Mouse (Mus musculus) kidney, embryonic 15.5 days (tissue): Measurements from ENCODE around the gene Atp5e. TPM values are rescaled to one million over a fixed set of nuclear protein-coding genes. Genes with fewer than 3 reads are reported as not detected.
A peak's percentile ranks its signal among the peaks of the same experiment; 100 is the strongest.

ENCODE experiments used
- ATAC-seq: fragments of 200-750 bp; cut with Nextera tagmentation; replicated peaks from 2 replicates; pipeline ENCODE4 v1.8.0; 2017; ENCODE audit warnings: moderate TSS enrichment; ENCODE audit not compliant: low FRiP score
- H3K27ac ChIP-seq: fragments of 300-500 bp; sonication (generic); 2 replicates; pipeline ENCODE4 v1.5.1; 2015; ENCODE audit warnings: mild to moderate bottlenecking, inconsistent platforms
- H3K27me3 ChIP-seq: fragments of 300-500 bp; sonication (generic); 2 replicates; pipeline ENCODE4 v1.6.1; 2015; ENCODE audit warnings: inconsistent platforms
- H3K36me3 ChIP-seq: fragments of 300-500 bp; sonication (generic); 2 replicates; pipeline ENCODE4 v1.6.1; 2015; ENCODE audit warnings: inconsistent platforms
- H3K4me1 ChIP-seq: fragments of 300-500 bp; sonication (generic); 2 replicates; pipeline ENCODE4 v1.6.1; 2015; ENCODE audit warnings: inconsistent platforms
- H3K4me2 ChIP-seq: fragments of 300-500 bp; sonication (generic); 2 replicates; pipeline ENCODE4 v1.6.1; 2015; ENCODE audit warnings: moderate library complexity, mild to moderate bottlenecking, inconsistent platforms
- H3K4me3 ChIP-seq: fragments of 300-500 bp; sonication (generic); replicated peaks from 2 replicates; pipeline ENCODE4 v1.5.1; 2015; ENCODE audit warnings: mild to moderate bottlenecking, inconsistent platforms
- H3K9ac ChIP-seq: fragments of 300-500 bp; sonication (generic); 2 replicates; pipeline ENCODE4 v1.6.1; 2015; ENCODE audit warnings: mild to moderate bottlenecking, inconsistent platforms
- H3K9me3 ChIP-seq: fragments of 300-500 bp; sonication (generic); replicated peaks from 2 replicates; pipeline ENCODE4 v1.6.1; 2016; ENCODE audit warnings: inconsistent platforms
- WGBS: fragments of 180-500 bp; shearing (Covaris S2); methylation state at CpG from one replicate; pipeline ENCODE4 v1.1.7; 2015; ENCODE audit warnings: mixed read lengths; 5-methylcytosine and 5-hydroxymethylcytosine counted together
- polyA plus RNA-seq: library from polyadenylated mRNA; unstranded; fragments of >200 nt; fragmentation: Nextera tagmentation; extraction: Ambion mirVana; gene quantifications from 2 replicates; pipeline ENCODE4 v1.2.1, GENCODE M21; 2015

Atp5e gene
- polyA plus RNA-seq, 1 experiment from 2014 or later = 854 TPM

DNA sequence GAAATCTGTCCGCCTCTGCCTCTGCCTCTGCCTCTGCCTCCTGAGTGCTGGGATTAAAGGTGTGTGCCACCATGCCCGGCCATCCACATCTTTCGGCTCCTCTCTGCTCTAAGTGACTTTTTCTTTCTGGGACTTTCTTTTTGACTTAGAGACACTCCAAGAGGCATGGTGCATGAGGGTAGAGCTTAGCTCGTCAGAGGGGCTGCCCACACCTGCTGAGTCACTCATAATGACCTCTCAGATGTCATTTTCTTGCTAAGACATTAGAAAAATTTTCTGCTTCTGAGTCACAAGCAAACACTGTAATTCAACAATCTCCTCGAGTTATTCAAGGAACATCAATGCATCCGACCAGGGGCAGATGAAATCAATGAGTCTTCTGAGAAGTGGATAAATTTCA lies 18.9 kb downstream of the Atp5e start:
- WGBS = 83% methylated on average over 6 of the region's 6 CpGs
- no peak for ATAC-seq
- Histone ChIP-seq H3K27me3 (no peaks in the 10 kb centered on the region), H3K9me3 (no peaks in the 10 kb centered on the region), H3K4me3 (no peak overlapping the region), H3K36me3 (no peaks in the 10 kb centered on the region), H3K4me2 (no peak overlapping the region), H3K9ac (no peak overlapping the region), H3K27ac (no peak overlapping the region), H3K4me1 (peaks cover 17% of the 10 kb centered on the region)

DNA sequence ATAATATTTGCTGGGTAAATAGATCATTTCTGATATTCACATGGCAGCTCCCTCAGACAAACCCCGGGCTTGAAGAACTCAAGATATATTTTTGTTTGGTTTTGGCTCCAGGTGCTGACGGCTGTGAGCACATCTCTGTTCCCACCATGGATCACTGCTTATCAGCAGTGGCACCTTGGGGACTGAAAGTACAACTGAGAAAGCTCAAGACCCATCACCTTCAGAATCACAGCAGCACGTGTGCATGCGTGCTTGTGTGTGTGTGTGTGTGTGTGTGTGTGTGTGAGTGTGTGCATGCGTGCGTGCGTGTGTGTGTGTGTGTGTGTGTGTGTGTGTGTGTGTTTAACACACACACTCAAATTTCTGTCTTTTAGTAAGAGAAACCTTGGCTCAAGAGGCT lies 19.5 kb downstream of the Atp5e start:
- H3K27me3 ChIP-seq = no peaks in the 10 kb centered on the region
- H3K4me3 ChIP-seq = no peak overlapping the region
- H3K9me3 ChIP-seq = no peaks in the 10 kb centered on the region
- H3K36me3 ChIP-seq = no peaks in the 10 kb centered on the region
- no peak overlapping the region for H3K4me2 ChIP-seq
- ATAC-seq = no peak
- 87% methylated on average over 7 of the region's 7 CpGs for WGBS
- H3K9ac ChIP-seq = no peak overlapping the region
- H3K27ac ChIP-seq = no peak overlapping the region
- H3K4me1 ChIP-seq = peaks cover 19% of the 10 kb centered on the region

DNA sequence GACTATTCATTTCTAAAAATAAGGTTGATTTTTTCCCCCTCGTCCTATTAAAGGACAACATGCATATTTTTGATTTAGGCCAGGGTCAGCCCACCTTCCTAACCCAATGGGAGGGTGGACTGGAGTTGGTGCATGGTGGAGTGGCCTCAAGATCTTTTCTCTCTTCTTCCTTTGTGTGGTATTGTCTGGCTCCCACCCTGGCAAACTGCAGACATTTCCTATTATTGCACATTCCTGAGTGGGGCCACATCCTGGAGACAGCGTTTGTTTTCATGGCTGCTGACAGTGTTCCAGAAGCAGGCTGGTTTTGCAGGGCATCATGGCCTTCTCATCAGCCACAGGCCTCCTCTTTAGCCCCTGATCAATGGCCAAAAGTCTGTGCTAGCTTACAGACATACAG lies 20.9 kb downstream of the Atp5e start:
- Histone ChIP-seq H3K27ac (no peak overlapping the region), H3K4me2 (no peak overlapping the region), H3K4me3 (no peak overlapping the region), H3K9me3 (no peaks in the 10 kb centered on the region), H3K9ac (no peak overlapping the region), H3K36me3 (no peaks in the 10 kb centered on the region), H3K4me1 (peaks cover 32% of the 10 kb centered on the region), H3K27me3 (no peaks in the 10 kb centered on the region)
- no peak for ATAC-seq
- WGBS = 59% methylated on average over 2 of the region's 2 CpGs

GRCm38 (mm10) chr2:174442460-174442859 lies 21.4 kb downstream of the Atp5e start:
- no peak overlapping the region for H3K27ac ChIP-seq
- 57% methylated on average over 9 of the region's 9 CpGs for WGBS

DNA sequence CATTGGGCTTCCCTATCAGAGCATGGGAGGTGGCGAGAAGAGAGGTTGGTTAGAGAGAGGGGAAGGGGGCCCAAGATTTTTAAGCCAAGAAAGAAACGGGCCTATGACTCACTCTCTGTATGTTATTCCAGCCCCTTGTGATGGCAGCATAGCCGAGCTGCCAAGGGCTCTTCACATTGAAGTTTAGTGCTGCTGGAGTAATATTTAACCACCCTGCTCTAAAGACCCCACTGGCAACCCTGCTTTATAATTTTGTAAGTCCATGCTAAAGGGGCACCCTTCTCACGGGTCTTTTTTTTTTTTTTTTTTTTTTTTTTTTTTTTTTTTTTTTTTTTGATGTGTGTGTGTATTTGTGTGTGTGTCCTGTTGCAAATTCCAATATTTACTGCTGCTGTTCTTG lies 22.0 kb downstream of the Atp5e start:
- no peak overlapping the region for H3K9ac ChIP-seq
- H3K9me3 ChIP-seq = no peaks in the 10 kb centered on the region
- no peak overlapping the region for H3K4me3 ChIP-seq
- no peaks in the 10 kb centered on the region for H3K27me3 ChIP-seq
- no peak for ATAC-seq
- 63% methylated on average over 4 of the region's 4 CpGs for WGBS
- no peak overlapping the region for H3K4me2 ChIP-seq
- H3K36me3 ChIP-seq = no peaks in the 10 kb centered on the region
- H3K27ac ChIP-seq = no peak overlapping the region
- H3K4me1 ChIP-seq = peaks cover 40% of the 10 kb centered on the region

More at GRCm38 (mm10) chr2:174442460-174442859, 21.4 kb downstream of the Atp5e start:
- Histone ChIP-seq H3K9me3 (no peaks in the 10 kb centered on the region), H3K36me3 (no peaks in the 10 kb centered on the region), H3K27me3 (no peaks in the 10 kb centered on the region), H3K4me2 (no peak overlapping the region), H3K4me3 (no peak overlapping the region), H3K9ac (no peak overlapping the region), H3K4me1 (peaks cover 38% of the 10 kb centered on the region)
- ATAC-seq = no peak

- WGBS = 85% methylated on average over 9 of the region's 9 CpGs
- H3K4me2 ChIP-seq = no peak overlapping the region
- no peaks in the 10 kb centered on the region for H3K9me3 ChIP-seq
- no peak overlapping the region for H3K9ac ChIP-seq
- no peak for ATAC-seq
- H3K27ac ChIP-seq = no peak overlapping the region
- H3K36me3 ChIP-seq = peaks cover 5% of the 10 kb centered on the region; the same call in 1 of the 2 replicates
- peaks cover 33% of the 10 kb centered on the region for H3K4me1 ChIP-seq
- H3K27me3 ChIP-seq = no peaks in the 10 kb centered on the region
- H3K4me3 ChIP-seq = no peak overlapping the region
Observed at GRCm38 (mm10) chr2:174439961-174440360, 23.9 kb downstream of the Atp5e start.

DNA sequence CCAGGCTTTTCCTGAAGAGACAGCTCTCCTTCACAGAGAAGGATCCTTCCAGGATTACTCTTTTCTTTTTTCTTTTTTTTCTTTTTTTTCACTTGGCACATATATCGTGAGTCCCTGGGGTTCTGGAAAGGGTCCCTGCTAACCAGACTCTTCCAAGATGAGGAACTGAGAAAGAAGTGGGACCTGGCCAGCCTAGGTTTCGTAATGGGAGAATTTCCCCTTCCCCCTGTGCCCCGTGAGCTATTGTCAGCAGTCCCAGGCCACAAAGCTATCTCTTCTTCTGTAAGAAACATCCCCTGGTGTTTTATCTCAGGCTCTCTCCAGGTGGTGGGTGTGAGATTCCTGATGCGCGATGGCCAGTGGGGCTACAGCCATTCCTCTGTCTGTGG lies 24.5 kb downstream of the Atp5e start:
- WGBS = 66% methylated on average over 5 of the region's 5 CpGs
- Histone ChIP-seq H3K9ac (no peak overlapping the region), H3K27me3 (no peaks in the 10 kb centered on the region), H3K4me3 (no peak overlapping the region), H3K36me3 (peaks cover 5% of the 10 kb centered on the region; the same call in 1 of the 2 replicates), H3K27ac (no peak overlapping the region), H3K9me3 (no peaks in the 10 kb centered on the region), H3K4me1 (peaks cover 33% of the 10 kb centered on the region), H3K4me2 (peak overlapping the region; percentile 83)
- no peak for ATAC-seq

DNA sequence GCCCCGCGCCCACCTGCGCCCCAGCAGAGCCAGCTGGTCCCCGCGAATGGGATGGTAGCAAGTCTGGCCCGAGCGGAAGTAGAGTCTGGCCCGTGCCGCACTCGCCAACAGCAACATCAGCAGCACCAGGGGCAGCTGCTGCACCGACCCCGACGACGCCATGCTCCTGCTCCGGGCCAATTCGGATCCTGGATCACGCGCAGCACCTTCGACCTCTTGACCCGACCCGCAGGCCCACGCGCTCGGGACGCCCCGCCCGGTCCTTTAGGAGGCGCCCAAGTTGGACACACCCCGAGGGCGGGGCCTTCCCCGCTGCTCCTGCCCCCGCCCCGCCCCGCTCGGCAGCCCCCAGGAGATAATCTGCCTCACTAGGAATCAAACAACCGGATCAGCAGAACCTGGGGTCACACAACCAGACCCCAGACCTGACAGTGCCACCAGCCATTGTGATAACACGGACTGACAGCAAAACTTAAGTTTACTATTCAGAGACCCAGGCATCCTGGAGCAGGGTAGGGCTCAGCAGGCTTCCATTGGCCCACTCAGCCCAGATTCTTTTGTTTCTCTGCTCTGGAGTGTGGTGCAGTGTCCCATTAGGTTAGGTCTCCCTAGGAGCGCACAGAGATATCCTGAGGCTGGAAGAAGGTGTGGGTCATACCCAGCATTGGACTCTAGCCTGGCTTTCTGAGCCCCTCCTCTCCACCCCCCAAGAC lies 25.0 kb downstream of the Atp5e start, which contains the start of gene Ctsz:
TSS of gene Ctsz (minus strand) at position 303 of the 713 bp plus-strand sequence.
- WGBS = under 1% methylated on average over 38 of the region's 38 CpGs
- peak; percentile 83 for ATAC-seq
- peak within 1 kb of the TSS; percentile 83 for H3K4me2 ChIP-seq
- H3K27me3 ChIP-seq = no peaks in the 10 kb centered on the region
- peak within 1 kb of the TSS; percentile 50 for H3K9ac ChIP-seq
- H3K4me1 ChIP-seq = peaks cover 33% of the 10 kb centered on the region
- H3K36me3 ChIP-seq = peaks cover 5% of the 10 kb centered on the region; the same call in 1 of the 2 replicates
- 0 out of 2 replicates have a peak within 1 kb of the TSS, but pooled peaks have one; percentile 13 for H3K27ac ChIP-seq
- H3K4me3 ChIP-seq = peak within 1 kb of the TSS; percentile 62
- H3K9me3 ChIP-seq = no peaks in the 10 kb centered on the region

- Histone ChIP-seq H3K4me1 (peaks cover 34% of the 10 kb centered on the region), H3K9me3 (no peaks in the 10 kb centered on the region), H3K4me3 (peak overlapping the region; percentile 62), H3K36me3 (peaks cover 5% of the 10 kb centered on the region; the same call in 1 of the 2 replicates), H3K9ac (peak overlapping the region; percentile 50), H3K27me3 (no peaks in the 10 kb centered on the region), H3K27ac (no peak overlapping the region), H3K4me2 (peak overlapping the region; percentile 83)
- 69% methylated on average over 11 of the region's 11 CpGs for WGBS
- no peak for ATAC-seq
Observed at GRCm38 (mm10) chr2:174438181-174438580, 25.7 kb downstream of the Atp5e start.

DNA sequence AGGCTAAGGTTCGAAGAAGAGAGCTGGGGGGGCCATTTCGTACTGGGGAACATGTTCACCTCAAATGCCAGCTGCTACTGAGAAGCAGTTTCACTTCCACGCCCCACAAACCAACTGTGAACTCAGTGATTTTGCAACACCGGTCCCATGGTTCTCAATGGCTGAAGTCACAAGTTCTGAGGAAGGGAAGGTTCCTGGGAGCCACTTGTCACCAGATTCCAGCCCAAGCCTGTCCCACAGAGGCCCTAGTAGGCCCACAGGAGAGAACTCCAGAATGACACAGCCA lies 26.3 kb downstream of the Atp5e start:
- no peak overlapping the region for H3K27ac ChIP-seq
- no peaks in the 10 kb centered on the region for H3K27me3 ChIP-seq
- peak overlapping the region; percentile 62; the same call in 1 of the 2 replicates for H3K4me3 ChIP-seq
- ATAC-seq = no peak
- WGBS = 95% methylated on average over 4 of the region's 4 CpGs
- peaks cover 8% of the 10 kb centered on the region; the same call in 1 of the 2 replicates for H3K36me3 ChIP-seq
- H3K4me2 ChIP-seq = peak overlapping the region; percentile 83
- no peak overlapping the region for H3K9ac ChIP-seq
- H3K4me1 ChIP-seq = peaks cover 30% of the 10 kb centered on the region
- H3K9me3 ChIP-seq = no peaks in the 10 kb centered on the region

DNA sequence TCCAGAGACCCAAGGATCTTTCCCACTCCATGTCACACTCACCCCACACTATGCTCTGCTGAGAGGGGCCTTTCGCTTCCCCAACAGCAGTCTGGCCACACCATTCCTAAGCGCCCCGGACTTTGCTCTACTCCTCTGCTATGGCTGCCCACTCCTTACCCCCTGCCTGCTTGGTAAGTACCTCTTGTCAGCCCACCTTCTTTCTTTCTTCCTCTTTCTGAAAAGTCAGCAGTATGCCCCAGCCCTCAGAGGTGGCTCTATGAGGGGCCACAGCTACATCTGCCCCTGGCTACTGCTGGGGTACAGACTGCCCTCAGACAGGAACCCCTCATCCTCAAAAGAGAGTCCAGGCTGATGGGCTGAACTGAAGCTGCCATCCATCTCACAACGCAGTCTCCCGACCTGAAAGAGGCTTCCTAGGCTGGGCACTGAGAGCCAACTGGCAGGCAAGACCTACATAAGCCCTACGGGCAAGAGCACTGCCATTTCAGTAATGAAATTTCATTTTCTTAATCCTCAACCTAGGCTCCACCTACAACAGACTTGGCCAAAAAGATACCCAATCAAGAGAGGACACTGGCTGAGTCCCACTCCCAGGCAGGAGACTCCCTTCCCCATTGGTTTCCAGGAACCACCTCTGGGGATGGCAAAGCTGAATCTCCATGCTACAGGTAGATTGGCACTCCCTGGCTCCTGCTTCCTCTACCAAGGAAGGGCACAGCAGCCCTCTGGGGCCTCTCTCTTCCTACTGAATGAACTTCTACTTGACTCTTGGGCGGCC lies 26.8 kb downstream of the Atp5e start:
- Histone ChIP-seq H3K27ac (no peak overlapping the region), H3K36me3 (peaks cover 12% of the 10 kb centered on the region; the same call in 1 of the 2 replicates), H3K4me1 (peaks cover 28% of the 10 kb centered on the region), H3K27me3 (no peaks in the 10 kb centered on the region), H3K4me3 (no peak overlapping the region), H3K9ac (no peak overlapping the region), H3K9me3 (no peaks in the 10 kb centered on the region), H3K4me2 (no peak overlapping the region)
- WGBS = 97% methylated on average over 7 of the region's 7 CpGs
- no peak for ATAC-seq

- ATAC-seq = no peak
- Histone ChIP-seq H3K36me3 (peaks cover 15% of the 10 kb centered on the region; the same call in 1 of the 2 replicates), H3K9me3 (no peaks in the 10 kb centered on the region), H3K27me3 (no peaks in the 10 kb centered on the region), H3K4me1 (peaks cover 28% of the 10 kb centered on the region), H3K27ac (no peak overlapping the region), H3K4me3 (no peak overlapping the region), H3K4me2 (no peak overlapping the region), H3K9ac (no peak overlapping the region)
- 87% methylated on average over 26 of the region's 26 CpGs for WGBS
Observed at GRCm38 (mm10) chr2:174436076-174436701, 27.7 kb downstream of the Atp5e start.
